Mouse (Mus musculus) intestine, embryonic 14.5 days (tissue): ENCODE data around the gene Rbp3. TPM values are rescaled to one million over a fixed set of nuclear protein-coding genes. Genes with fewer than 3 reads are reported as not detected.

Experiments
- ATAC-seq: fragments of 200-750 bp; cut with Nextera tagmentation; replicated peaks from 2 replicates; pipeline ENCODE4 v1.8.0; 2017; ENCODE audit warnings: low read depth, moderate number of reproducible peaks, moderate TSS enrichment, moderate library complexity; ENCODE audit not compliant: low FRiP score, low TSS enrichment
- DNase-seq: peaks from one replicate; pipeline ENCODE4 v3.0.0-alpha.2; 2018; ENCODE audit warnings: low spot score
- H3K27ac ChIP-seq: fragments of 300-500 bp; sonication (generic); 2 replicates; pipeline ENCODE4 v1.5.1; 2014; ENCODE audit warnings: low read depth, mild to moderate bottlenecking, control low read depth
- H3K27me3 ChIP-seq: fragments of 300-500 bp; sonication (generic); replicated peaks from 2 replicates; pipeline ENCODE4 v1.6.1; 2014; ENCODE audit warnings: low read length, control low read depth; ENCODE audit not compliant: control insufficient read depth, insufficient read depth
- H3K36me3 ChIP-seq: fragments of 300-500 bp; sonication (generic); 2 replicates; pipeline ENCODE4 v1.6.1; 2014; ENCODE audit warnings: low read length, control low read depth; ENCODE audit not compliant: control insufficient read depth, insufficient read depth
- H3K4me1 ChIP-seq: fragments of 300-500 bp; sonication (generic); replicated peaks from 2 replicates; pipeline ENCODE4 v1.6.1; 2014; ENCODE audit warnings: low read length, control low read depth, mixed read lengths; ENCODE audit not compliant: control insufficient read depth, insufficient read depth
- H3K4me2 ChIP-seq: fragments of 300-500 bp; sonication (generic); 2 replicates; pipeline ENCODE4 v1.6.1; 2014; ENCODE audit warnings: low read length
- H3K4me3 ChIP-seq: fragments of 300-500 bp; sonication (generic); 2 replicates; pipeline ENCODE4 v1.5.1; 2014; ENCODE audit warnings: low read depth, low read length, control low read depth, mixed read lengths
- H3K9ac ChIP-seq: fragments of 300-500 bp; sonication (generic); 2 replicates; pipeline ENCODE4 v1.6.1; 2014; ENCODE audit warnings: mild to moderate bottlenecking, low read length
- H3K9me3 ChIP-seq: fragments of 300-500 bp; sonication (generic); 2 replicates; pipeline ENCODE4 v1.6.1; 2016; ENCODE audit warnings: low read length, control low read depth; ENCODE audit not compliant: control insufficient read depth
- WGBS: fragments of 180-500 bp; shearing (Covaris S2); extraction: QIAGEN DNeasy Blood & Tissue Kit; methylation state at CpG from one replicate; pipeline ENCODE4 v1.1.7; 2014; 5-methylcytosine and 5-hydroxymethylcytosine counted together
- polyA plus RNA-seq: library from polyadenylated mRNA; unstranded; fragments of >200 nt; fragmentation: Nextera tagmentation; extraction: Ambion mirVana; gene quantifications from 2 replicates; pipeline ENCODE4 v1.2.1, GENCODE M21; 2014

The Rbp3 gene
- polyA plus RNA-seq, 1 experiment from 2014 or later = not detected

GRCm38 (mm10) chr14:33991971-33992370 is 38.2 kb downstream of the Rbp3 start:
- ATAC-seq = no peak
- Histone ChIP-seq H3K27me3 (no peaks in the 10 kb centered on the region), H3K9me3 (no peaks in the 10 kb centered on the region), H3K4me3 (no peak overlapping the region), H3K9ac (no peak overlapping the region), H3K27ac (no peak overlapping the region), H3K4me1 (no peaks in the 10 kb centered on the region), H3K36me3 (no peaks in the 10 kb centered on the region), H3K4me2 (no peak overlapping the region)
- DNase-seq = no peak
- 71% methylated on average over 4 of the region's 4 CpGs for WGBS

- ATAC-seq (no peak), DNase-seq (no peak)
- H3K4me1 ChIP-seq = no peaks in the 10 kb centered on the region
- no peak overlapping the region for H3K9ac ChIP-seq
- WGBS = 89% methylated on average over 9 of the region's 9 CpGs
- H3K36me3 ChIP-seq = no peaks in the 10 kb centered on the region
- no peak overlapping the region for H3K4me3 ChIP-seq
- H3K27ac ChIP-seq = no peak overlapping the region
- no peaks in the 10 kb centered on the region for H3K9me3 ChIP-seq
- no peak overlapping the region for H3K4me2 ChIP-seq
- H3K27me3 ChIP-seq = no peaks in the 10 kb centered on the region
These were observed 39.2 kb downstream of the Rbp3 start for GRCm38 (mm10) chr14:33993051-33993450.

- no peak overlapping the region for H3K4me3 ChIP-seq
- H3K9ac ChIP-seq = no peak overlapping the region
- no peaks in the 10 kb centered on the region for H3K4me1 ChIP-seq
- no peak overlapping the region for H3K4me2 ChIP-seq
- H3K9me3 ChIP-seq = no peaks in the 10 kb centered on the region
- no peak for DNase-seq
- H3K27me3 ChIP-seq = no peaks in the 10 kb centered on the region
- no peak overlapping the region for H3K27ac ChIP-seq
- H3K36me3 ChIP-seq = no peaks in the 10 kb centered on the region
- WGBS = 86% methylated on average over 6 of the region's 6 CpGs
- ATAC-seq = no peak
These were observed 39.9 kb downstream of the Rbp3 start for GRCm38 (mm10) chr14:33993521-33994289.

GRCm38 (mm10) chr14:33997427-33997826 is 43.6 kb downstream of the Rbp3 start:
- Histone ChIP-seq H3K4me3 (no peak overlapping the region), H3K9me3 (no peaks in the 10 kb centered on the region), H3K27me3 (no peaks in the 10 kb centered on the region), H3K9ac (no peak overlapping the region), H3K4me2 (no peak overlapping the region), H3K36me3 (no peaks in the 10 kb centered on the region), H3K4me1 (no peaks in the 10 kb centered on the region), H3K27ac (no peak overlapping the region)
- DNase-seq (no peak), ATAC-seq (no peak)
- WGBS = 30% methylated on average over 6 of the region's 6 CpGs

- Histone ChIP-seq H3K9ac (no peak overlapping the region), H3K4me2 (no peak overlapping the region), H3K4me3 (no peak overlapping the region), H3K27ac (no peak overlapping the region), H3K4me1 (no peaks in the 10 kb centered on the region), H3K9me3 (no peaks in the 10 kb centered on the region), H3K36me3 (no peaks in the 10 kb centered on the region), H3K27me3 (no peaks in the 10 kb centered on the region)
- DNase-seq (peak; percentile 40), ATAC-seq (no peak)
These were observed 46.3 kb downstream of the Rbp3 start for GRCm38 (mm10) chr14:34000076-34000475.

- DNase-seq (no peak), ATAC-seq (no peak)
- Histone ChIP-seq H3K9me3 (no peaks in the 10 kb centered on the region), H3K9ac (no peak overlapping the region), H3K4me2 (no peak overlapping the region), H3K4me3 (no peak overlapping the region), H3K4me1 (no peaks in the 10 kb centered on the region), H3K36me3 (no peaks in the 10 kb centered on the region), H3K27ac (no peak overlapping the region), H3K27me3 (no peaks in the 10 kb centered on the region)
These were observed 47.6 kb downstream of the Rbp3 start for GRCm38 (mm10) chr14:34001445-34001844.

- Histone ChIP-seq H3K36me3 (no peaks in the 10 kb centered on the region), H3K9ac (no peak overlapping the region), H3K27ac (no peak overlapping the region), H3K27me3 (no peaks in the 10 kb centered on the region), H3K9me3 (no peaks in the 10 kb centered on the region), H3K4me1 (no peaks in the 10 kb centered on the region), H3K4me2 (no peak overlapping the region), H3K4me3 (no peak overlapping the region)
- ATAC-seq = no peak
- WGBS = 79% methylated on average over 5 of the region's 5 CpGs
- peak; percentile 20 for DNase-seq
These were observed 48.6 kb downstream of the Rbp3 start for GRCm38 (mm10) chr14:34002358-34002757.

Other genes with a start within 250 kb of the Rbp3 start
- gene Gdf10, start 30.4 kb upstream of the Rbp3 start, polyA plus RNA-seq = 8.8 and 9.4 TPM in 2 replicates
- gene Gdf2, start 13.0 kb upstream of the Rbp3 start, polyA plus RNA-seq = 0.05 TPM in 2 replicates
- gene Zfp488, start 24.8 kb downstream of the Rbp3 start, polyA plus RNA-seq = 0.50 and 0.60 TPM in 2 replicates
- gene Gm30083, start 61.2 kb downstream of the Rbp3 start, polyA plus RNA-seq = not detected in 2 replicates
- not detected in 2 replicates for gene Gm5460, start 62.8 kb downstream of the Rbp3 start, polyA plus RNA-seq
- not detected in 2 replicates for gene Antxrl, start 98.7 kb downstream of the Rbp3 start, polyA plus RNA-seq
- gene Anxa8, start 132.0 kb downstream of the Rbp3 start, polyA plus RNA-seq = 0.67 and 1.1 TPM in 2 replicates
- 0.89 and 1.3 TPM in 2 replicates for gene A630023A22Rik, start 148.8 kb downstream of the Rbp3 start, polyA plus RNA-seq
- gene Npy4r, start 198.5 kb downstream of the Rbp3 start, polyA plus RNA-seq = 0.14 and 0.48 TPM in 2 replicates
- 0.39 TPM in 2 replicates for gene Gprin2, start 247.7 kb downstream of the Rbp3 start, polyA plus RNA-seq